Mouse (Mus musculus) stomach, postnatal 0 days (tissue): Measurements from ENCODE around the gene Psmd3.

Experiments
- CTCF ChIP-seq: IDR thresholded peaks from 2 replicates; pipeline ENCODE4 v1.5.1; 2016; ENCODE audit warnings: antibody characterized with exemption, low read depth, mild to moderate bottlenecking, moderate library complexity
- EP300 ChIP-seq: optimal IDR thresholded peaks from 2 replicates; pipeline ENCODE3; 2016; ENCODE audit warnings: antibody characterized with exemption

- no peak for TF ChIP-seq CTCF
- TF ChIP-seq EP300, result no peak
Observed at GRCm38 (mm10) chr11:98735111-98735510, 52.8 kb downstream of the Psmd3 start.
